Mouse (Mus musculus) embryo, embryonic 10.5 days (tissue): ENCODE data around the gene Gfral.

Experiments
- DNase-seq: peaks from one replicate; pipeline ENCODE4 v3.0.0-alpha.2; 2015; ENCODE audit warnings: low spot score

Gfral gene

DNA sequence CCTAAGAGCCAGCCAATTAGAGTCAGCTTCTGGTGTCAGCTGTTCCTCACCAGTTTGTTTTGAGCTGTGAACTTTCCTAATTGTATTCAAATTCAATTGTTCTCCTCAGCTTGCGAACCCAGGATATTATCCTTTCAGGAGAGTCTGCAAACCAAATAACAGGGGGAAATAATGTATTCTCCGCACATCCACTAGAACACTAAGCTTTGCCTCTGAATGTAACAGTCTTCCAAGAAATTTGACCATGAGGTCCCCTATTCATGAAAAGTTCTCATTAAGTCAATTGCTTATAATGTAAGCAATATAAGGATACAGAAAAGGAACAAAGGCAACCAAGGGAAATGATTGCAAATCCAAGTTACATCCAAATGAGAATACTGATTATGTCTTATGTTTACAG is at the start of gene Gfral:
Gfral (minus strand) TSS at position 101 of the 400 bp plus-strand sequence.
- DNase-seq: no peak

DNA sequence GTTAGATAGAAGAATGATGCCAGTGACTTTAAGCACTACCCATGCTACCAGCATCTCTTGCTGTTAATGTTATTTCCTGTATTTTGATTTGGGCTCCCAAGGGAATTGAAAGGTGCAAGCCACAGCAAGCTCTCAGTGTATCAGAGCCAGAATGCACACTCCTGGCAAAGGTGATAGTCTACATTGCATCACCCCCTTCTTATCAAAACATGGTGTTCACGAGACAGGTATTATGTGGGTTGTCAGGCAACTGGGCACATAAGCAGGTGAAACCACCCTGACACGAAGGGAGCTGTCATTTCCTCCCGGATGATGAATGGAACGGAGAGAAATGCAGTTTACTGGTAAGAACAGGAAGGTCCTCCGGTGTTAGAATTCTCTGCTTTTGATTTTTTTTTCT is 44.3 kb upstream of the Gfral start:
- DNase-seq: no peak

- no peak for DNase-seq
Observed at GRCm38 (mm10) chr9:76252544-76252943, 39.1 kb upstream of the Gfral start.

GRCm38 (mm10) chr9:76252109-76252508 is 38.7 kb upstream of the Gfral start:
- no peak for DNase-seq

DNA sequence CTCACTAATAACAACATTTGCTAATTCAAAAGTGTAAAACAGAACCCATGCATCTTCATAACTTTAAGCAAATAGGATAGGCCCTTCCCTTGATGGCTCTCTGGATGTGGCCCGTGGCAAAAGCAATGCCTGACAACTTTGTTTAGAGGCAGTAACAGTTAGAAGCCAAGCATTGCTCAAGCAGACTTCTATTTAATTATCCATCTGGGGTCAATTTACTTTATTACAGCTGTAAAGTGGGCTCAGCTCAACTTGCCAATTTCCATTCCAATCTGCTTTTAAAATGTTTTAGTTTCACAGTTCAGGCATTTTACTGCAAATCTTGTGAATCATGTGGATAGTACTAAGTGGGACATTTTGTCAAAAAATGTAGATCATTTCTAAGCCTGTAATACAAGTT is 28.9 kb upstream of the Gfral start:
- DNase-seq: peak; percentile 6

DNA sequence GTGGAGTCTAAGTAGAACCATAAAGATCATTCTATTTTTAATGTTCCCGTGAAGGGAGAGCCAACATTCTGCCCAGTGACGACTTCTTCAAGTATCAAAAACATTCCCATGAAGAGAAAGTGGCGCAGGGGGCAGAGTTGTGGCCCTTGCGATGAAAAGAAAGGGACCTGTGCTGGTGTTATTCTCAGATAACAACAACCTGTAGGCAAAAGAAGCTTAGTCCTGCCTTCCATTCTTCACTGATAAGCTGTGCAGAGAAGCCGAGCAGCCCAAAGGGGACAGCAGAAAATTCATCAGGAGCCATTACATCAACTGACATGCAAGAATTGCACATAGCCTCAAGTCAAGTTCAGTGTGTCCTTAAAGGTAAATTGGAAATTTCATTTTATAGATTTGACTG is 24.5 kb upstream of the Gfral start:
- no peak for DNase-seq

GRCm38 (mm10) chr9:76237243-76237642 is 23.8 kb upstream of the Gfral start:
- peak; percentile 52 for DNase-seq

GRCm38 (mm10) chr9:76236626-76237025 is 23.2 kb upstream of the Gfral start:
- DNase-seq: peak; percentile 94

DNA sequence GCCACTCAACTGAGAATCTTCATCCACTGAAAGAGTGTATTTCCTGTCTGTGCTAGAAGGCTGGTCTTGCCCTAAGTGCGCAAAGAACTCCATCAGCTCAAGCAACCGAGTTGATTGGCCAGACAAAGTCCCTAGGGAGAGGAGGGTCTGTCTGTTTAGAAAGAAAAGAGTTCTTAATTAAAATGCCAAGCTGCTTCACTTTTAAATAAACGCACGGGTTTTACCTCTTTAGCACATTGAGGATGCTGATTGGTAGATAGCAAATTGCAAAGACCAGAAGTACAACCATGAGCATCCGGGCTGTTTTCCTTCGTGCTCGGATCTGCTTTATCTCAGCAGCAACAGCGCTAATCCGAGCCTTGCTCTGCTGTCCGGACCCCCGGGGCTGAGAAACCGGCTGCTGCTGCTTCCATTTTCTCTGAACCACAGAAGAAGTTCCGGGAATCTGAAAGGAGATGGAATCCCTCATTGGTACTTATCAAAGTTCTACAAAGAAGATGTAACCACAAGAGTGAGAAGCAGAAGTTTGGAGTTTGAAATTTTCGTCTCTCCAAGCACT is 22.6 kb upstream of the Gfral start:
- peak; percentile 78 for DNase-seq

- peak; percentile 33 for DNase-seq
Observed at GRCm38 (mm10) chr9:76234899-76235298, 21.4 kb upstream of the Gfral start.

GRCm38 (mm10) chr9:76230400-76230799 is 16.9 kb upstream of the Gfral start:
- peak; percentile 14 for DNase-seq

GRCm38 (mm10) chr9:76217178-76217975 is 3.9 kb upstream of the Gfral start:
- DNase-seq: no peak

DNA sequence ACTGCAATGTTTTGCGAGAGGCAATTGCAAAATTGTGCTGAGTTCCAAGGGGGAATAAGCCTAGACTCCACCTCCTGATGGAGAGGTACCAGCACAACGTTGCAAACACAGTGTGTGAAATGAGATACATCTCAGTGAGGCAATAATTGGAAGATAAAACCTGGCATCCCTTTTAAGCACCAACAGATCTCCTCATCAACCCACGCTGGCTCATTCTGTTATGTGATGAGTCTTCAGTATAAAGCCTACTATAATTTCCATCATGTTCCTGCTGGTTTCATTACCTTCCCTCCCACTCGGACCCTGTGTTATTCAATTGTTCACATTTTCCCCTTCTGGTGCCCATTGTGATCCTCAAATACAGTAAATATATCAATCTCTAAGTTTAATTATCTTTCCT is 1.2 kb upstream of the Gfral start:
- no peak for DNase-seq

GRCm38 (mm10) chr9:76196917-76197316 is 16.5 kb downstream of the Gfral start:
- DNase-seq: no peak

DNA sequence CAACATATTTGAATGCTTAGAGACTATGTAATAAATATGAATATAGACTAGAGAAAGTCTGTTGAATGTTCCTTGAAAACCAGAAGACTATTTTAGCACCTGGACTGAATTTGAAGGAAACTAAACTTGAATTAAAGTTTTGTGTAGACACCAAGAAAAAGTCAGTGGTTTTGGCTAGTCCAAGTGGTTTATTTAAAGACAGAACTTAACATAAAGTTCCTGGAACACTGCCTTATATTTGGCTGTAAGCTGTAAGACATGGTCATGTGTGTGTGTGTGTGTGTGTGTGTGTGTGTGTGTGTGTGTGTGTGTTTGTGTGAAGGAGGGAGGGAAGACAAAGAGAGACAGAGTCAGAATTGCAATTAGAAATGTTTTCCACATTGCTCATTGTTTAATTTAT is 34.2 kb downstream of the Gfral start:
- DNase-seq: no peak

DNA sequence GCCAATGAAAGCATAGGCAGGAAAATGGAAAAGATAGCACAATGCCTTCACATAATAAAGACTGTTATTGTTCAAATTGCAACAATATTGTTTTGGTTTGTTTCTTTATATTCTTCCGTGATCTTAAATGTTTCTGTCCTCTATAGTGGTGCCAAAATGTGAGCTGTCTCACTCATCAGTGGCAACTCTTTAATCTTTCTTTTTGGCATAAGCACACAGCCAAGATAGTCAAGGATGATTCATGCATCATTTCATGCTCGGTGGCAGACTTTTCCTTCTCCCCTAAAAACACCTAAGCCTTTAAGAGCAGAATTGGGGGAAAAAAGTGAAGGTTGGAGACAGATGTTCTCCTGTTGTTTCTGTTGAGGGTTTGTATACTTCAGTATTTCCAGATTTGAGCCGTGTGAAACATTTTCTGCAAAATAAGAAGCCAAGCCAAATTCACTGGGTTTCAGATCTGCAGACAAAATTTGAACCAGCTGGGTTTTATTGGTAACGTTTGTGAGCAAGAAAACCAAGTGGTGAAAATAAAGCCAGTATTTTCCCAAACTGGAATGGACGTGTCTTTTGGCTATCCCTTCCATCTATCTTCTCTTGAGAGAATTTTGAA is 40.7 kb downstream of the Gfral start:
- no peak for DNase-seq

DNA sequence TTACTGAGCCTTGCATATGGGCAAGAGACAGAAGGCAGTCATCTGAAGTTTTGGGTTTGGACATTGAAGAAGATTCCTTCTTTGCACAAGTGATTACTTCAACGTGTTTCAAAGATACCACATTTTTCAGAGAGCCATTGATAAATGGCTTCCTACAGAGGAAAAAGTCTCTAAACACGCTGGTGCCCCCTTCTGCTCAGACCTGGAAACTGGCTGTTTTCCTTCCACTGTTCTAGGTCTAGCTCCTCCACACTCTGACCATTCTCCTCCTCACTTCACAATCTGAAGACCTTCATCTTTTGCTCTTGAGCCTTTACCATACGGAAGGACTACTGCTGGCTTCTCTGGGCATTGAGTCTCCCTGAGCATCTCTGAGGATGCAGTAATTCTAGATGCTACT is 45.1 kb downstream of the Gfral start:
- DNase-seq: peak; percentile 45

- no peak for DNase-seq
Observed at GRCm38 (mm10) chr9:76162446-76162845, 51.0 kb downstream of the Gfral start.

GRCm38 (mm10) chr9:76145593-76145992 is 67.9 kb downstream of the Gfral start:
- no peak for DNase-seq

- DNase-seq: no peak
Observed at GRCm38 (mm10) chr9:76138378-76139109, 74.9 kb downstream of the Gfral start.

GRCm38 (mm10) chr9:76134042-76134441 is 79.4 kb downstream of the Gfral start:
- DNase-seq: no peak

GRCm38 (mm10) chr9:76129353-76129752 is 84.1 kb downstream of the Gfral start:
- DNase-seq: no peak

GRCm38 (mm10) chr9:76124249-76124648 is 89.2 kb downstream of the Gfral start:
- no peak for DNase-seq
